Mouse (Mus musculus): ENCODE data around the gene Mapk8ip1. TPM values are rescaled to one million over a fixed set of nuclear protein-coding genes. Genes with fewer than 3 reads are reported as not detected.

Mapk8ip1 gene
- polyA plus RNA-seq, 1 experiment: 2.0 TPM

GRCm38 (mm10) chr2:92386821-92387570 lies 14.1 kb downstream of the Mapk8ip1 start:
- no peak overlapping the region for H3K4me3 ChIP-seq (replicated peaks; ENCODE audit: control insufficient read depth, low read depth, low read length)
- H3K27ac ChIP-seq (ENCODE audit: control insufficient read depth, insufficient read depth, low read depth, low read length, poor library complexity): no peak overlapping the region
- TF ChIP-seq POLR2A (IDR thresholded peaks at IDR 0.05; ENCODE audit: borderline replicate concordance, control insufficient read depth, low read depth, low read length): no peak
- TF ChIP-seq CTCF (IDR thresholded peaks at IDR 0.05; ENCODE audit: control insufficient read depth, insufficient read depth, low read length): no peak
- H3K4me1 ChIP-seq (ENCODE audit: control insufficient read depth, insufficient read depth, low read length): no peaks in the 10 kb centered on the region
- 87% methylated on average over 30 of the region's 30 CpGs for WGBS

DNA sequence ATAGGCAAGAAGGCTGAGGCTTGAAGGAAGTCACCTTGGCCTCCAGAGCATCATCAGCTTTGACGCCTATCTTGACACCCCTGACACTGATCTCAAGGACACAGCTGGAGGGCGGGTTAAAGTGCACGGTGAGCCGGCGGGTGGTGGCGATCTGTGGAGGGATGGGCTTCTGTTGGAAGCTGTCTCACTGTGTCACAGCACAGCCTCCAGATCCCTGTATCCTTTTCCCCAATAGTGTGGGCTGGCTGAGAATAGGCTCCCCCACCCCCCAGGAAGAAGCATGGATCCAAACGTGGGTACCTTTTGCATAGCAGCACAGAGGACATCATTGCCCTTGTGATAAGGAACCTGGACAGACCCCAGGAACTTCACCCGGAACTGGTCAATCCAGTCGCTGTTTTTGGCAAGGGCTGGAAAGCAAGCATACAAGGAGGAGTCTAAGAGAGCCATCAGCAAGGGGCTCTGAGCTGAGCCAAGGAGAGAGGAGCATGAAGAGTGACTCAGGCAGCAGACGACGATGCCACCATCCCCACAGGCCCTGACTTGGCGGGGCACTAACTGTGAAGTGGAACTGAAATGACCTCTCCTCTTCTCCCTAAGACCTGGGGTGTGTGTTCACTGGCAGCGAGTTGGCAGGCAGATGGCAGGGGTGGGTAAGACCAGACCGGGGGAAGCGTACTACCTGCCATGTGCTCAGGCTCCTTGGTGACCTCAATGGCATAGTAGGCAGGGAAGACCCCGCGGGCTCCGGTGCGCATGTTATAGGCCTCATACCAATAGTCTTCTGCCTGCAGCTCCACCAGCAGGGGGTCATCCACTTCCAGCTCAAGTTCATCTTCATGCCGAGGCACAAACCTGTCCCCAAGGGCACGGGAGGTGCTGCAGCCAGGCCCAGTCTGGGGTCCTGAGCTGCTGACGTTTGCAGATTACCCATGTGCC lies 15.7 kb downstream of the Mapk8ip1 start:
- no peaks in the 10 kb centered on the region for H3K4me1 ChIP-seq (ENCODE audit: control insufficient read depth, insufficient read depth, low read length)
- TF ChIP-seq POLR2A (IDR thresholded peaks at IDR 0.05; ENCODE audit: borderline replicate concordance, control insufficient read depth, low read depth, low read length) (no peak), CTCF (IDR thresholded peaks at IDR 0.05; ENCODE audit: control insufficient read depth, insufficient read depth, low read length) (no peak)
- 78% methylated on average over 22 of the region's 22 CpGs for WGBS

DNA sequence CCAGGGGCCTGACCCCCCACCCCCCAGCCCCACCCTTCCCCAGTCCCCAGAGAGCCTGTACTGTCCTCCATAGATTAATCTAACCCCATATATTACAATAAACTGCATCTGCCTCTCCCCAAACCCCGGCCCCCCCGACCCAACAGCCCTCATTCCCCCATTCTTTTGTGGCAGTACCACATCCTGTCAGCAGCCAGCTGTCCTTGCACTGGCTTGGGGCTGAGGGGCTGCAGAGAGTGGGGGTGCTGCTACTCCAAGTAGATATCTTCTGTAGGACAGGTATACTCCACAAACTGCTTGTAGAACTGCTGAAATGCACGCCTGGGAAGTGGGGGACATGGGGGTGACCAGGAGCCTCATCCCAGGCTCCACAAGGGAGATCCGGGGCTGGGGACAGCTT lies 17.0 kb downstream of the Mapk8ip1 start:
- TF ChIP-seq POLR2A (IDR thresholded peaks at IDR 0.05; ENCODE audit: borderline replicate concordance, control insufficient read depth, low read depth, low read length): no peak
- TF ChIP-seq CTCF (IDR thresholded peaks at IDR 0.05; ENCODE audit: control insufficient read depth, insufficient read depth, low read length): no peak
- WGBS: 28% methylated on average over 4 of the region's 4 CpGs
- no peak overlapping the region for H3K4me3 ChIP-seq (replicated peaks; ENCODE audit: control insufficient read depth, low read depth, low read length)

More for the DNA sequence above, 15.7 kb downstream of the Mapk8ip1 start:
- H3K27ac ChIP-seq (ENCODE audit: control insufficient read depth, insufficient read depth, low read depth, low read length, poor library complexity): no peak overlapping the region
- H3K4me3 ChIP-seq (replicated peaks; ENCODE audit: control insufficient read depth, low read depth, low read length): no peak overlapping the region

DNA sequence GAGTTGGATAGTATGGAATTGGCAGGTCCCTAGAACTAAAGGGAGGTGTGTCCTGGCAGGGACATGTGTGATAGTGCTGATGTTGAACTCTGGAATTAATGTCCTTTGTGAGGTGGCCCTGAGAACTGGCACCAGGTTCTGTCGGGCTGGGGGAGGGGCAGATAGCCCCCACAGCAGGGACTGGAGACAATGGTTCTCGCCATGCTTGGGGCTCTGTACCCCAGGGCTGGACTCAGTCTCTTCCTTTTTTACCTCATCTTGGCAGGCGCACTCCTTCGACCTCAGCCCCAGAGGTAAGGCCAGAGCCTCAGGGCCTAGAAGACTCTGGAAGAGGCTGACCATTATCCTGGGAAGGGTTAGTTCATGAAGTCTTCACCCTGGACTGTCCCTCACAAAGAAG lies 18.3 kb downstream of the Mapk8ip1 start:
- WGBS: 81% methylated on average over 4 of the region's 4 CpGs

More for the DNA sequence above, 17.0 kb downstream of the Mapk8ip1 start:
- H3K27ac ChIP-seq (ENCODE audit: control insufficient read depth, insufficient read depth, low read depth, low read length, poor library complexity): no peak overlapping the region
- no peaks in the 10 kb centered on the region for H3K4me1 ChIP-seq (ENCODE audit: control insufficient read depth, insufficient read depth, low read length)

DNA sequence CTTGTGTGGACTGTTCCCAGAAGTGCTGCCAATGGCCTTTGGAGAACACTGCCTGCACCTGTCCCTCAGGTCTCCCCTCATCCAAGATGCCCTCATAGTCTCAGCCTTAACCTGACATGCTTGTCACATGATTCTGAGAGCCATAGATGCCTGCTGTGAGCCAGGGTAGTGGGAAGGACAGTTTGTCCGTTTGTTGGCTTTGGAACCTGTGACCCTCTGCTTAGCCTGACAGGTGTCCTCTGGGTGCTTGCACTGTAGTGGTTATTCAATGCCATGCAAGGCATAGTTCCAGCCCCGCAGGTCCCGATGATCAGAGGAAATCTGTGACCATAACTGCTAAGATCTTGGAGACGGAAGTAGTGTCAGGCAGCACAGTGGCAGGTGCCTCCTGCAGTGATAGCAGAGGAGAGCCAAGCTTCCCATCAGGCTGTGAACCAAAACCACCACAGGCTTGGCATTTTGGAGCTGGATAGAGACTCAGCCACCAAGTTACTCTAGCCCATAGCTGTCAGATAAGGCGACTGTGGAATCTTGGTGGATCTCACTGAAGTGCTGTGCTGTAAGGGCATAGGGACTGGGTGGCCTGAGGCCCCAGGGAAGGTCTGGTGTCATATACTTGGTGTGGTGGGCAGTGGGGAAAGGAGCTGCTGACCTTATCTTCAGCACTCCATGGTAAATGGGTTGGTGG lies 19.0 kb downstream of the Mapk8ip1 start, which contains the start of gene 1700029I15Rik:
1700029I15Rik (plus strand) TSS at position 638 of the 688 bp plus-strand sequence.
- Histone ChIP-seq H3K4me1 (ENCODE audit: control insufficient read depth, insufficient read depth, low read length) (no peaks in the 10 kb centered on the region), H3K27ac (ENCODE audit: control insufficient read depth, insufficient read depth, low read depth, low read length, poor library complexity) (no peak within 1 kb of the TSS), H3K4me3 (replicated peaks; ENCODE audit: control insufficient read depth, low read depth, low read length) (no peak within 1 kb of the TSS)
- WGBS: 84% methylated on average over 5 of the region's 5 CpGs
- no peak for TF ChIP-seq CTCF (IDR thresholded peaks at IDR 0.05; ENCODE audit: control insufficient read depth, insufficient read depth, low read length)
- TF ChIP-seq POLR2A (IDR thresholded peaks at IDR 0.05; ENCODE audit: borderline replicate concordance, control insufficient read depth, low read depth, low read length): no peak

More for the DNA sequence above, 18.3 kb downstream of the Mapk8ip1 start:
- no peak for TF ChIP-seq POLR2A (IDR thresholded peaks at IDR 0.05; ENCODE audit: borderline replicate concordance, control insufficient read depth, low read depth, low read length)
- TF ChIP-seq CTCF (IDR thresholded peaks at IDR 0.05; ENCODE audit: control insufficient read depth, insufficient read depth, low read length): no peak
- Histone ChIP-seq H3K4me1 (ENCODE audit: control insufficient read depth, insufficient read depth, low read length) (no peaks in the 10 kb centered on the region), H3K4me3 (replicated peaks; ENCODE audit: control insufficient read depth, low read depth, low read length) (no peak overlapping the region), H3K27ac (ENCODE audit: control insufficient read depth, insufficient read depth, low read depth, low read length, poor library complexity) (no peak overlapping the region)

- peaks cover 2% of the 10 kb centered on the region for H3K4me1 ChIP-seq (ENCODE audit: control insufficient read depth, insufficient read depth, low read length)
- TF ChIP-seq POLR2A (IDR thresholded peaks at IDR 0.05; ENCODE audit: borderline replicate concordance, control insufficient read depth, low read depth, low read length) (no peak), CTCF (IDR thresholded peaks at IDR 0.05; ENCODE audit: control insufficient read depth, insufficient read depth, low read length) (no peak)
- no peak overlapping the region for H3K27ac ChIP-seq (ENCODE audit: control insufficient read depth, insufficient read depth, low read depth, low read length, poor library complexity)
- no peak overlapping the region for H3K4me3 ChIP-seq (replicated peaks; ENCODE audit: control insufficient read depth, low read depth, low read length)
- WGBS: 87% methylated on average over 5 of the region's 5 CpGs
Measured at GRCm38 (mm10) chr2:92381161-92381560, 19.9 kb downstream of the Mapk8ip1 start.

GRCm38 (mm10) chr2:92380495-92381050 lies 20.5 kb downstream of the Mapk8ip1 start:
- no peak for TF ChIP-seq POLR2A (IDR thresholded peaks at IDR 0.05; ENCODE audit: borderline replicate concordance, control insufficient read depth, low read depth, low read length)
- no peak for TF ChIP-seq CTCF (IDR thresholded peaks at IDR 0.05; ENCODE audit: control insufficient read depth, insufficient read depth, low read length)
- H3K4me3 ChIP-seq (replicated peaks; ENCODE audit: control insufficient read depth, low read depth, low read length): no peak overlapping the region
- H3K27ac ChIP-seq (ENCODE audit: control insufficient read depth, insufficient read depth, low read depth, low read length, poor library complexity): no peak overlapping the region
- H3K4me1 ChIP-seq (ENCODE audit: control insufficient read depth, insufficient read depth, low read length): peaks cover 5% of the 10 kb centered on the region
- whole genome bisulfite sequencing: 76% methylated on average over 6 of the region's 6 CpGs

All from bone marrow, adult 2 months (tissue).